Mouse (Mus musculus): ENCODE data around the gene Elovl4. TPM values are rescaled to one million over a fixed set of nuclear protein-coding genes. Genes with fewer than 3 reads are reported as not detected.

Gene Elovl4
- polyA plus RNA-seq (2015; fragmentation: Nextera tagmentation; extraction: Ambion mirVana), result 8.6 and 9.8 TPM in 2 replicates

GRCm38 (mm10) chr9:83805977-83806815 lies at the start of gene Elovl4:
Elovl4 (minus strand) TSS chr9:83806277.
- 2% methylated on average over 61 of the region's 71 CpGs for WGBS
- peak; percentile 87 for ATAC-seq (replicated peaks; ENCODE audit: low FRiP score)
- Histone ChIP-seq H3K9me3 (replicated peaks) (no peaks in the 10 kb centered on the region), H3K4me3 (replicated peaks) (peak within 1 kb of the TSS; percentile 59), H3K36me3 (no peaks in the 10 kb centered on the region), H3K27me3 (peaks cover 35% of the 10 kb centered on the region), H3K4me2 (peak within 1 kb of the TSS; percentile 95), H3K27ac (no peak within 1 kb of the TSS), H3K9ac (peak within 1 kb of the TSS; percentile 51), H3K4me1 (peaks cover 20% of the 10 kb centered on the region)

- Histone ChIP-seq H3K4me2 (no peak overlapping the region), H3K27me3 (no peaks in the 10 kb centered on the region), H3K27ac (no peak overlapping the region), H3K36me3 (peaks cover 66% of the 10 kb centered on the region), H3K4me1 (no peaks in the 10 kb centered on the region), H3K9ac (no peak overlapping the region), H3K9me3 (replicated peaks) (no peaks in the 10 kb centered on the region), H3K4me3 (replicated peaks) (no peak overlapping the region)
- no peak for ATAC-seq (replicated peaks; ENCODE audit: low FRiP score)
- WGBS, result 91% methylated on average over 3 of the region's 3 CpGs
Observed at GRCm38 (mm10) chr9:83852464-83852863, 46.4 kb upstream of the Elovl4 start.

GRCm38 (mm10) chr9:83834748-83835313 lies 28.8 kb upstream of the Elovl4 start:
- under 1% methylated on average over 27 of the region's 27 CpGs for WGBS
- ATAC-seq (replicated peaks; ENCODE audit: low FRiP score), result peak; percentile 87; the same call in 1 of the 2 replicates
- H3K27ac ChIP-seq, result peak overlapping the region; percentile 76

GRCm38 (mm10) chr9:83833811-83834747 lies 28.0 kb upstream of the Elovl4 start, which contains the start of gene Ttk:
Ttk (plus strand) TSS chr9:83834689.
- Histone ChIP-seq H3K9me3 (replicated peaks) (no peaks in the 10 kb centered on the region), H3K27me3 (no peaks in the 10 kb centered on the region), H3K9ac (peak within 1 kb of the TSS; percentile 87), H3K4me3 (replicated peaks) (peak within 1 kb of the TSS; percentile 97), H3K36me3 (no peaks in the 10 kb centered on the region), H3K27ac (peak within 1 kb of the TSS; percentile 82), H3K4me2 (peak within 1 kb of the TSS; percentile 79), H3K4me1 (peaks cover 15% of the 10 kb centered on the region)
- peak; percentile 100 for ATAC-seq (replicated peaks; ENCODE audit: low FRiP score)
- under 1% methylated on average over 38 of the region's 38 CpGs for WGBS

More at GRCm38 (mm10) chr9:83834748-83835313, 28.8 kb upstream of the Elovl4 start:
- peaks cover 15% of the 10 kb centered on the region for H3K4me1 ChIP-seq
- peak overlapping the region; percentile 79 for H3K4me2 ChIP-seq
- H3K9ac ChIP-seq, result peak overlapping the region; percentile 87
- H3K9me3 ChIP-seq (replicated peaks), result no peaks in the 10 kb centered on the region
- no peaks in the 10 kb centered on the region for H3K27me3 ChIP-seq
- peaks cover 3% of the 10 kb centered on the region; the same call in 1 of the 2 replicates for H3K36me3 ChIP-seq
- peak overlapping the region; percentile 97 for H3K4me3 ChIP-seq (replicated peaks)

- no peak for ATAC-seq (replicated peaks; ENCODE audit: low FRiP score)
- peaks cover 15% of the 10 kb centered on the region for H3K4me1 ChIP-seq
- no peak overlapping the region for H3K4me2 ChIP-seq
- H3K9ac ChIP-seq, result no peak overlapping the region
- 71% methylated on average over 8 of the region's 8 CpGs for WGBS
- H3K9me3 ChIP-seq (replicated peaks), result no peaks in the 10 kb centered on the region
- no peaks in the 10 kb centered on the region for H3K36me3 ChIP-seq
- no peak overlapping the region for H3K27ac ChIP-seq
- H3K4me3 ChIP-seq (replicated peaks), result no peak overlapping the region
- no peaks in the 10 kb centered on the region for H3K27me3 ChIP-seq
Observed at GRCm38 (mm10) chr9:83831152-83831551, 25.1 kb upstream of the Elovl4 start.

GRCm38 (mm10) chr9:83829896-83830295 lies 23.8 kb upstream of the Elovl4 start:
- no peak for ATAC-seq (replicated peaks; ENCODE audit: low FRiP score)
- Histone ChIP-seq H3K27me3 (no peaks in the 10 kb centered on the region), H3K9me3 (replicated peaks) (no peaks in the 10 kb centered on the region), H3K4me1 (0 out of 2 replicates have a peak, but pooled peaks cover 2% of the 10 kb centered on the region), H3K9ac (no peak overlapping the region), H3K4me3 (replicated peaks) (no peak overlapping the region), H3K27ac (no peak overlapping the region), H3K4me2 (no peak overlapping the region), H3K36me3 (no peaks in the 10 kb centered on the region)
- WGBS, result 84% methylated on average over 5 of the region's 5 CpGs

- Histone ChIP-seq H3K27ac (no peak overlapping the region), H3K9me3 (replicated peaks) (no peaks in the 10 kb centered on the region), H3K4me1 (no peaks in the 10 kb centered on the region), H3K4me2 (no peak overlapping the region), H3K9ac (no peak overlapping the region), H3K4me3 (replicated peaks) (no peak overlapping the region), H3K27me3 (no peaks in the 10 kb centered on the region), H3K36me3 (no peaks in the 10 kb centered on the region)
- ATAC-seq (replicated peaks; ENCODE audit: low FRiP score), result no peak
- WGBS, result 75% methylated on average over 5 of the region's 5 CpGs
Observed at GRCm38 (mm10) chr9:83822925-83823324, 16.8 kb upstream of the Elovl4 start.

- Histone ChIP-seq H3K27ac (no peak overlapping the region), H3K9me3 (replicated peaks) (no peaks in the 10 kb centered on the region), H3K27me3 (no peaks in the 10 kb centered on the region), H3K4me2 (no peak overlapping the region), H3K9ac (no peak overlapping the region), H3K4me3 (replicated peaks) (no peak overlapping the region), H3K36me3 (no peaks in the 10 kb centered on the region), H3K4me1 (no peaks in the 10 kb centered on the region)
- ATAC-seq (replicated peaks; ENCODE audit: low FRiP score), result no peak
- WGBS, result 88% methylated on average over 2 of the region's 2 CpGs
Observed at GRCm38 (mm10) chr9:83820976-83821375, 14.9 kb upstream of the Elovl4 start.

GRCm38 (mm10) chr9:83819188-83819587 lies 13.1 kb upstream of the Elovl4 start:
- ATAC-seq (replicated peaks; ENCODE audit: low FRiP score), result no peak
- no peak overlapping the region for H3K4me3 ChIP-seq (replicated peaks)
- no peak overlapping the region for H3K9ac ChIP-seq
- no peak overlapping the region for H3K27ac ChIP-seq
- H3K4me1 ChIP-seq, result no peaks in the 10 kb centered on the region
- no peaks in the 10 kb centered on the region for H3K27me3 ChIP-seq
- no peaks in the 10 kb centered on the region for H3K36me3 ChIP-seq
- H3K9me3 ChIP-seq (replicated peaks), result no peaks in the 10 kb centered on the region
- H3K4me2 ChIP-seq, result no peak overlapping the region
- 84% methylated on average over 7 of the region's 7 CpGs for whole genome bisulfite sequencing

GRCm38 (mm10) chr9:83807562-83807961 lies 1.5 kb upstream of the Elovl4 start:
- Histone ChIP-seq H3K4me1 (peaks cover 20% of the 10 kb centered on the region), H3K27ac (no peak overlapping the region), H3K9me3 (replicated peaks) (no peaks in the 10 kb centered on the region), H3K9ac (no peak overlapping the region), H3K4me3 (replicated peaks) (no peak overlapping the region), H3K27me3 (peaks cover 35% of the 10 kb centered on the region), H3K4me2 (no peak overlapping the region), H3K36me3 (no peaks in the 10 kb centered on the region)
- 7% methylated on average over 2 of the region's 2 CpGs for WGBS
- no peak for ATAC-seq (replicated peaks; ENCODE audit: low FRiP score)

GRCm38 (mm10) chr9:83805164-83805976 lies 707 bp downstream of the Elovl4 start:
- ATAC-seq (replicated peaks; ENCODE audit: low FRiP score), result peak; percentile 86
- Histone ChIP-seq H3K36me3 (no peaks in the 10 kb centered on the region), H3K9ac (peak overlapping the region; percentile 51), H3K27me3 (peaks cover 35% of the 10 kb centered on the region), H3K9me3 (replicated peaks) (no peaks in the 10 kb centered on the region), H3K4me1 (peaks cover 20% of the 10 kb centered on the region), H3K4me2 (peak overlapping the region; percentile 95), H3K27ac (no peak overlapping the region), H3K4me3 (replicated peaks) (peak overlapping the region; percentile 59)
- WGBS, result under 1% methylated on average over 37 of the region's 37 CpGs

Measured in kidney, embryonic 15.5 days (tissue).